In genomic region chr9:120603956-120604355, GRCm38 (mm10) we compare ENCODE assay signal across 16 mouse cellular contexts. TPM values are rescaled to one million over a fixed set of nuclear protein-coding genes. Genes with fewer than 3 reads are reported as not detected.
DNase-seq lines count a peak whose midpoint lies in the region; ATAC-seq lines count a peak whose summit lies in the region.
"Had no signal": no experiment of that assay in that cellular context is flagged by ENCODE, and none has a peak within 500 bp of the region (broad histone marks: within the 10 kb centered on the region; RNA-seq: fewer than 3 reads in every experiment).

No protein-coding gene starts in this region.

- intact Hi-C loops in gastrocnemius, postnatal 36 days (cut with DNase I): loop anchor here (5.0 to 10.0 kb wide), 3 partner anchors 133 to 491 kb away; no protein-coding TSS in a partner anchor

- peak overlapping the region; percentile 48; the same call in 1 of the 2 replicates for H3K27ac ChIP-seq in hindbrain, embryonic 12.5 days
- H3K27ac ChIP-seq in hindbrain, embryonic 13.5 days: no peak overlapping the region
- H3K27ac ChIP-seq in embryonic facial prominence, embryonic 11.5 days (replicated peaks; ENCODE audit: low read depth, low read length): no peak overlapping the region
- H3K27ac ChIP-seq in embryonic facial prominence, embryonic 14.5 days (replicated peaks; ENCODE audit: low read depth, low read length): peak overlapping the region; percentile 74
- no peak overlapping the region for H3K27ac ChIP-seq in midbrain, embryonic 13.5 days
- H3K27ac ChIP-seq: gastrocnemius, adult 2 months; layer of hippocampus, adult 2 months; liver, embryonic 15.5 days had no signal

- no peak for ATAC-seq in hindbrain, embryonic 12.5 days (ENCODE audit: low FRiP score)
- no peak for ATAC-seq in hindbrain, embryonic 13.5 days (ENCODE audit: low FRiP score)
- 0 out of 2 replicates have a peak, but pooled peaks have one; percentile 41 for ATAC-seq in embryonic facial prominence, embryonic 11.5 days (replicated peaks; ENCODE audit: insufficient number of reproducible peaks, low FRiP score, low TSS enrichment, low read depth)
- peak; percentile 56; the same call in 1 of the 2 replicates for ATAC-seq in embryonic facial prominence, embryonic 14.5 days (ENCODE audit: low read depth)
- no peak for ATAC-seq in midbrain, embryonic 13.5 days
- ATAC-seq in megakaryocyte, adult 5-6 weeks (ENCODE audit: poor library complexity, severe bottlenecking): no peak

- no peak overlapping the region for H3K4me3 ChIP-seq in hindbrain, embryonic 12.5 days
- H3K4me3 ChIP-seq in hindbrain, embryonic 13.5 days: no peak overlapping the region
- no peak overlapping the region for H3K4me3 ChIP-seq in embryonic facial prominence, embryonic 11.5 days (ENCODE audit: low read depth, low read length)
- H3K4me3 ChIP-seq in embryonic facial prominence, embryonic 14.5 days (ENCODE audit: low read depth, low read length): no peak overlapping the region
- no peak overlapping the region for H3K4me3 ChIP-seq in midbrain, embryonic 13.5 days (replicated peaks)
- H3K4me3 ChIP-seq: gastrocnemius, adult 2 months; hindbrain, embryonic 15.5 days; layer of hippocampus, adult 2 months; liver, embryonic 15.5 days had no signal

- peaks cover 15% of the 10 kb centered on the region for H3K9me3 ChIP-seq in hindbrain, embryonic 12.5 days (replicated peaks)
- H3K9me3 ChIP-seq in hindbrain, embryonic 13.5 days: peaks cover 10% of the 10 kb centered on the region
- H3K9me3 ChIP-seq in embryonic facial prominence, embryonic 11.5 days (replicated peaks; ENCODE audit: control insufficient read depth, low read length): no peaks in the 10 kb centered on the region; the same call in 1 of the 2 replicates
- H3K9me3 ChIP-seq in embryonic facial prominence, embryonic 14.5 days (ENCODE audit: control insufficient read depth, low read length): peaks cover 17% of the 10 kb centered on the region
- peaks cover 8% of the 10 kb centered on the region for H3K9me3 ChIP-seq in midbrain, embryonic 13.5 days
- H3K9me3 ChIP-seq: hindbrain, embryonic 15.5 days; liver, embryonic 15.5 days had no signal

- H3K9ac ChIP-seq in hindbrain, embryonic 12.5 days: no peak overlapping the region
- H3K9ac ChIP-seq in hindbrain, embryonic 13.5 days: no peak overlapping the region
- H3K9ac ChIP-seq in embryonic facial prominence, embryonic 11.5 days (replicated peaks; ENCODE audit: low read length): peak overlapping the region; percentile 30; the same call in 1 of the 2 replicates
- no peak overlapping the region for H3K9ac ChIP-seq in embryonic facial prominence, embryonic 14.5 days (ENCODE audit: low read depth, low read length)
- no peak overlapping the region for H3K9ac ChIP-seq in midbrain, embryonic 13.5 days (replicated peaks)
- H3K9ac ChIP-seq: hindbrain, embryonic 15.5 days; liver, embryonic 15.5 days had no signal

- no peak for DNase-seq in embryonic facial prominence, embryonic 11.5 days (ENCODE audit: low spot score)
- DNase-seq in embryonic facial prominence, embryonic 14.5 days (ENCODE audit: low spot score): peak; percentile 70
- no peak for DNase-seq in gastrocnemius, postnatal 36 days
- DNase-seq in lung, postnatal 36 days: no peak
- DNase-seq: cerebellum, adult 11-12 months; gastrocnemius, adult 2 months; kidney, adult 8-10 months; lung, postnatal 14 days; right cerebral cortex, postnatal 14 days had no signal

- peak overlapping the region; percentile 32 for H3K4me2 ChIP-seq in hindbrain, embryonic 12.5 days (replicated peaks)
- H3K4me2 ChIP-seq in hindbrain, embryonic 13.5 days: no peak overlapping the region
- peak overlapping the region; percentile 24 for H3K4me2 ChIP-seq in embryonic facial prominence, embryonic 11.5 days (ENCODE audit: low read depth, low read length)
- H3K4me2 ChIP-seq in embryonic facial prominence, embryonic 14.5 days (ENCODE audit: low read depth, low read length): peak overlapping the region; percentile 44
- peak overlapping the region; percentile 31; the same call in 1 of the 2 replicates for H3K4me2 ChIP-seq in midbrain, embryonic 13.5 days (replicated peaks)
- H3K4me2 ChIP-seq: liver, embryonic 15.5 days had no signal

- peaks cover 28% of the 10 kb centered on the region for H3K4me1 ChIP-seq in hindbrain, embryonic 12.5 days
- H3K4me1 ChIP-seq in hindbrain, embryonic 13.5 days (replicated peaks): peaks cover 23% of the 10 kb centered on the region
- peaks cover 6% of the 10 kb centered on the region; the same call in 1 of the 2 replicates for H3K4me1 ChIP-seq in embryonic facial prominence, embryonic 11.5 days (ENCODE audit: control insufficient read depth, insufficient read depth, low read length)
- peaks cover 27% of the 10 kb centered on the region for H3K4me1 ChIP-seq in embryonic facial prominence, embryonic 14.5 days (ENCODE audit: control insufficient read depth, insufficient read depth, low read length)
- H3K4me1 ChIP-seq in midbrain, embryonic 13.5 days (replicated peaks): peaks cover 27% of the 10 kb centered on the region

- WGBS in hindbrain, embryonic 12.5 days: 21% methylated on average over 12 of the region's 12 CpGs
- WGBS in hindbrain, embryonic 13.5 days: 30% methylated on average over 12 of the region's 12 CpGs
- WGBS in embryonic facial prominence, embryonic 11.5 days: 20% methylated on average over 8 of the region's 12 CpGs
- WGBS in embryonic facial prominence, embryonic 14.5 days: 16% methylated on average over 10 of the region's 12 CpGs
- WGBS in midbrain, embryonic 13.5 days: 28% methylated on average over 12 of the region's 12 CpGs

- no peaks in the 10 kb centered on the region for H3K36me3 ChIP-seq in hindbrain, embryonic 12.5 days
- no peaks in the 10 kb centered on the region for H3K36me3 ChIP-seq in hindbrain, embryonic 13.5 days
- no peaks in the 10 kb centered on the region for H3K36me3 ChIP-seq in embryonic facial prominence, embryonic 11.5 days (replicated peaks; ENCODE audit: control insufficient read depth, insufficient read depth, low read depth, low read length)
- H3K36me3 ChIP-seq in embryonic facial prominence, embryonic 14.5 days (ENCODE audit: control insufficient read depth, insufficient read depth, low read length): no peaks in the 10 kb centered on the region
- no peaks in the 10 kb centered on the region for H3K36me3 ChIP-seq in midbrain, embryonic 13.5 days
- H3K36me3 ChIP-seq: hindbrain, embryonic 15.5 days; liver, embryonic 15.5 days had no signal

- peaks cover 8% of the 10 kb centered on the region for H3K27me3 ChIP-seq in hindbrain, embryonic 12.5 days
- H3K27me3 ChIP-seq in hindbrain, embryonic 13.5 days: peaks cover 10% of the 10 kb centered on the region
- H3K27me3 ChIP-seq in embryonic facial prominence, embryonic 11.5 days (ENCODE audit: control insufficient read depth, insufficient read depth, low read length): no peaks in the 10 kb centered on the region
- H3K27me3 ChIP-seq in embryonic facial prominence, embryonic 14.5 days (replicated peaks; ENCODE audit: control insufficient read depth, insufficient read depth, low read length): no peaks in the 10 kb centered on the region
- H3K27me3 ChIP-seq in midbrain, embryonic 13.5 days: no peaks in the 10 kb centered on the region
- H3K27me3 ChIP-seq: liver, embryonic 15.5 days had no signal

RNA-seq across cellular contexts. Expression of gene Rpl14, which starts 32.7 kb away (rescaled TPM):
- 564 and 574 TPM in 2 replicates for polyA plus RNA-seq in hindbrain, embryonic 12.5 days (2016; fragmentation: Nextera tagmentation; extraction: Ambion mirVana)
- polyA plus RNA-seq in hindbrain, embryonic 13.5 days (2015; fragmentation: Nextera tagmentation; extraction: Ambion mirVana): 481 and 484 TPM in 2 replicates
- polyA plus RNA-seq in embryonic facial prominence, embryonic 11.5 days (2014; fragmentation: Nextera tagmentation; extraction: Ambion mirVana): 1,013 and 1,065 TPM in 2 replicates
- 992 and 1,026 TPM in 2 replicates for polyA plus RNA-seq in embryonic facial prominence, embryonic 14.5 days (2014; fragmentation: Nextera tagmentation; extraction: Ambion mirVana)
- polyA plus RNA-seq in midbrain, embryonic 13.5 days (2015; fragmentation: Nextera tagmentation; extraction: Ambion mirVana): 474 and 477 TPM in 2 replicates
- 100 to 1,000 TPM; 252 to 291 TPM for total RNA-seq in gastrocnemius, postnatal 36 days (2021)
- 936 and 951 TPM in 2 replicates for total RNA-seq in megakaryocyte, adult 5-6 weeks (2015)
- total RNA-seq in megakaryocyte, adult 5-6 weeks (2017): 1,220 and 1,324 TPM in 2 replicates

Comparison
In these comparisons a context has a peak if more than half of its experiments do, and no peak if none do; other contexts are left out.
1. H3K27ac ChIP-seq: peak in hindbrain, embryonic 12.5 days (single experiment) and embryonic facial prominence, embryonic 14.5 days (single experiment); none in hindbrain, embryonic 13.5 days (single experiment), embryonic facial prominence, embryonic 11.5 days (single experiment) and midbrain, embryonic 13.5 days (single experiment).
2. ATAC-seq: peak in embryonic facial prominence, embryonic 11.5 days (single experiment) and embryonic facial prominence, embryonic 14.5 days (single experiment); none in hindbrain, embryonic 12.5 days (single experiment), hindbrain, embryonic 13.5 days (single experiment), midbrain, embryonic 13.5 days (single experiment) and megakaryocyte, adult 5-6 weeks (single experiment).